Mouse (Mus musculus) hematopoietic stem cell, adult 5-6 weeks (primary cell): ENCODE results near the gene Olfr1465. TPM values are rescaled to one million over a fixed set of nuclear protein-coding genes. Genes with fewer than 3 reads are reported as not detected.

ENCODE experiments used
- ATAC-seq, 2 experiments: fragments of 125-278 bp in 1 of 2; replicated peaks in 1 of 2; 2 replicates each; pipeline ENCODE4 v1.8.0; 2016 to 2017; ENCODE audit warnings: inconsistent platforms in 2 of 2, mild to moderate bottlenecking in 2 of 2, moderate number of reproducible peaks in 2 of 2, low read depth in 1 of 2, moderate TSS enrichment in 1 of 2; ENCODE audit not compliant: low FRiP score in 2 of 2, poor library complexity in 2 of 2, severe bottlenecking in 2 of 2, insufficient read depth in 1 of 2, low TSS enrichment in 1 of 2
- total RNA-seq: library from RNA; stranded (forward); fragments of 172-1452, 232-1000 nt; gene quantifications from 2 replicates; pipeline ENCODE4 v1.2.3, GENCODE M21; 2017

Gene Olfr1465
- total RNA-seq, result not detected in 2 replicates

DNA sequence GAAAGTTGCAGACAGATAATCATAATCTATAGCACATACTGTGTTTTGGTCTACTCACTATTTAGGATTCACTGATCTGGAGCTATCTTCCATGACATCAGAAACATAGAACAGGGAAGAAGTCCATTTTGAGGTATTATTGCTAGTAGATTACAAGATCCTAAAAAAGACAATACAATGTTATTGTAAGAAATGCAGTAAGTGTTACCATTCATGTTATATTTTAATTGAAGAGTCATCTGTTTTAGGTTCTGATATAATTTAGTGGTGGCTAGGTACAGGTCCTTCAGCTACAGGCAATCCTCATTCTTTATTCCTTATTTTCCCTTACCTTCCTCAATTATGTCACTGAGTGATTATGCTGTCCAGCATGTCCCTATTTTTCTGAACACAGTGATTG is at the start of gene Olfr1465:
Gene Olfr1465, minus strand, starts transcription at position 101 of the 400 bp plus-strand sequence.
- no peak for ATAC-seq

DNA sequence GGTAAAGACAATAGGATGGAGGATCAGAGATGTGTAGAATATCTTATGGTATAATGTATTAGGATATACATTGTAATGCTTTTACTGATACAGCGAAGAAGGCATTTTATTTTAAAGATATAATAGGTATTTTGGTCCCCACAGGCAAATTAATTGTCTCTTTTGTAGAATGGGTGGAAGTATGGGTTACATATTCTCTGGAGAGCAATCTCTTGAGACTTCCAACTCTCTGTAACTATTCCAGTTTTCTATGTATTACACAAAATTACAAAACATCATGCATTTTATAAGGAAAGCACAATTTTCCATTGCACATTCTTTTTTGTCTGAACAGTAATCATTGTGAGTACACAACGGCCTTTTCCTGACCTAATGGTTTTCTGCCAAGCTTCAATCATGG is 46.6 kb upstream of the Olfr1465 start, which contains the start of gene Olfr1467:
Gene Olfr1467, plus strand, starts transcription at position 301 of the 400 bp plus-strand sequence.
- no peak for ATAC-seq

DNA sequence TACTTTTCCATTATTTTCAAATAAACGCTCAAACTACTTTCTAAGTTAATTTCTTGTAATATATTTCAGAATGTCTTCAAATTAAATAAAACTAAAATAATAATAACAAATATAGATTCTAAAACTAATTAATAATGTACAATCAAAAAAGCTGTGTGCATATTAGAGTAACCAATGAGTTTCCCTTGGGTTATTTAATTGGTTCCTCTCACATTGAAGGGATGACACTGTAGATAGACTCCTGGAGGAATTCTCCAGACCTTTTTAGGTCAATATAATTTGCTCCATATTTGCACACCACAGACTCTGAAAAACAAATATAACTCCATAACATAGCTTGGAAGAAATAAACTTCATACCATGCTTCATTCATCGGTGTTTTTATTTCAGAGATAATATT is 23.2 kb upstream of the Olfr1465 start, which contains the start of gene Olfr1466:
Gene Olfr1466, plus strand, starts transcription at position 301 of the 400 bp plus-strand sequence.
- no peak for ATAC-seq

Other genes starting within 250 kb of the Olfr1465 start
- not detected in 2 replicates for gene Olfr1457, start 217.7 kb downstream of the Olfr1465 start, total RNA-seq
- not detected in 2 replicates for gene Olfr1458, start 208.8 kb downstream of the Olfr1465 start, total RNA-seq
- not detected in 2 replicates for gene Olfr1459, start 166.0 kb downstream of the Olfr1465 start, total RNA-seq
- gene Olfr1461, start 152.5 kb downstream of the Olfr1465 start, total RNA-seq, result not detected in 2 replicates
- gene Olfr1462, start 129.8 kb downstream of the Olfr1465 start, total RNA-seq, result not detected in 2 replicates
- not detected in 2 replicates for gene Olfr1463, start 84.2 kb downstream of the Olfr1465 start, total RNA-seq
- gene Olfr1466, start 23.3 kb upstream of the Olfr1465 start, total RNA-seq, result not detected in 2 replicates
- not detected in 2 replicates for gene Olfr1467, start 46.7 kb upstream of the Olfr1465 start, total RNA-seq
- not detected in 2 replicates for gene Olfr1469, start 92.3 kb upstream of the Olfr1465 start, total RNA-seq
- not detected in 2 replicates for gene Olfr1471, start 127.9 kb upstream of the Olfr1465 start, total RNA-seq
- not detected in 2 replicates for gene Olfr1472, start 140.5 kb upstream of the Olfr1465 start, total RNA-seq
- not detected in 2 replicates for gene Olfr1474, start 154.0 kb upstream of the Olfr1465 start, total RNA-seq
- gene Olfr1475, start 164.7 kb upstream of the Olfr1465 start, total RNA-seq, result not detected in 2 replicates
- not detected in 2 replicates for gene Olfr1477, start 185.0 kb upstream of the Olfr1465 start, total RNA-seq
- not detected in 2 replicates for gene Olfr1480, start 212.4 kb upstream of the Olfr1465 start, total RNA-seq